Mouse (Mus musculus) liver, embryonic 14.5 days (tissue): ENCODE results near the gene Lamtor2. TPM values are rescaled to one million over a fixed set of nuclear protein-coding genes. Genes with fewer than 3 reads are reported as not detected.
A peak's percentile ranks its signal among the peaks of the same experiment; 100 is the strongest.
"Not testable (repeated sequence)": the region's sequence is repeated elsewhere in the genome, so short reads cannot be mapped to it uniquely, and the experiment has no call there.

ENCODE experiments used
- ATAC-seq: fragments of 200-750 bp; cut with Nextera tagmentation; 2 replicates; pipeline ENCODE4 v1.8.0; 2017; ENCODE audit warnings: moderate number of reproducible peaks, mild to moderate bottlenecking, moderate library complexity; ENCODE audit not compliant: insufficient read depth
- DNase-seq, 3 experiments: peaks; one replicate each; pipeline ENCODE4 v3.0.0-alpha.2; 2012 to 2013; ENCODE audit warnings: low read depth in 3 of 3, low spot score in 3 of 3
- H3K27ac ChIP-seq: fragments of 300-500 bp; sonication (generic); 2 replicates; pipeline ENCODE4 v1.5.1; 2014; ENCODE audit warnings: moderate library complexity, mild to moderate bottlenecking, control low read depth, inconsistent platforms
- H3K27me3 ChIP-seq: fragments of 300-500 bp; sonication (generic); 2 replicates; pipeline ENCODE4 v1.6.1; 2014; ENCODE audit warnings: mild to moderate bottlenecking, low read length, moderate library complexity; ENCODE audit not compliant: control insufficient read depth, insufficient read depth
- H3K36me3 ChIP-seq: fragments of 300-500 bp; sonication (generic); replicated peaks from 2 replicates; pipeline ENCODE4 v1.6.1; 2014; ENCODE audit warnings: low read depth; ENCODE audit not compliant: control insufficient read depth, insufficient read depth
- H3K4me1 ChIP-seq, 2 experiments: fragments of 200-500 bp in 1 of 2; fragments of 300-500 bp in 1 of 2; sonication (generic) in 1 of 2; replicated peaks; 2 replicates each; pipeline ENCODE4 v1.6.1; 2012 to 2014; ENCODE audit warnings: antibody characterized with exemption in 1 of 2, inconsistent platforms in 1 of 2, low read length in 1 of 2; ENCODE audit not compliant: control insufficient read depth in 2 of 2, insufficient read depth in 2 of 2
- H3K4me2 ChIP-seq: fragments of 300-500 bp; sonication (generic); 2 replicates; pipeline ENCODE4 v1.6.1; 2014; ENCODE audit warnings: low read depth, mild to moderate bottlenecking, control low read depth, moderate library complexity
- H3K4me3 ChIP-seq, 2 experiments: fragments of 200-500 bp in 1 of 2; fragments of 300-500 bp in 1 of 2; sonication (generic) in 1 of 2; 2 replicates each; pipeline ENCODE4 v1.5.1; 2012 to 2014; ENCODE audit warnings: low read depth in 2 of 2, low read length in 2 of 2, mild to moderate bottlenecking in 2 of 2, control low read depth in 1 of 2, inconsistent platforms in 1 of 2, moderate library complexity in 1 of 2; ENCODE audit not compliant: insufficient read depth in 1 of 2
- H3K9ac ChIP-seq: fragments of 300-500 bp; sonication (generic); replicated peaks from 2 replicates; pipeline ENCODE4 v1.6.1; 2014; ENCODE audit warnings: mild to moderate bottlenecking, control low read depth, moderate library complexity
- H3K9me3 ChIP-seq: fragments of 300-500 bp; sonication (generic); 2 replicates; pipeline ENCODE4 v1.6.1; 2016; ENCODE audit warnings: low read length, mixed read lengths; ENCODE audit not compliant: control insufficient read depth
- CTCF ChIP-seq: IDR thresholded peaks from 2 replicates; pipeline ENCODE4 v1.5.1; 2016; ENCODE audit warnings: antibody characterized with exemption, low read depth, control low read depth
- EP300 ChIP-seq: IDR thresholded peaks from 2 replicates; pipeline ENCODE4 v1.6.1; 2016; ENCODE audit warnings: antibody characterized with exemption, low read depth
- WGBS: fragments of 180-500 bp; shearing (Covaris S2); extraction: QIAGEN DNeasy Blood & Tissue Kit; methylation state at CpG from one replicate; pipeline ENCODE4 v1.1.7; 2014; ENCODE audit not compliant: insufficient replicate concordance; 5-methylcytosine and 5-hydroxymethylcytosine counted together
- polyA plus RNA-seq, 2 experiments: library from polyadenylated mRNA; depleted of rRNA in 1 of 2; stranded (reverse) in 1 of 2; unstranded in 1 of 2; fragments of >200 nt; fragmentation: Nextera tagmentation in 1 of 2; extraction: Ambion mirVana in 1 of 2; gene quantifications; 2 replicates each; pipeline versions ENCODE4 v1.2.1 to v1.2.3; 2012 to 2014

The Lamtor2 gene
- 63.1 and 73.1 TPM in 2 replicates for polyA plus RNA-seq (2012; rRNA removed)
- 60.5 and 62.0 TPM in 2 replicates for polyA plus RNA-seq (2014; fragmentation: Nextera tagmentation; extraction: Ambion mirVana)

DNA sequence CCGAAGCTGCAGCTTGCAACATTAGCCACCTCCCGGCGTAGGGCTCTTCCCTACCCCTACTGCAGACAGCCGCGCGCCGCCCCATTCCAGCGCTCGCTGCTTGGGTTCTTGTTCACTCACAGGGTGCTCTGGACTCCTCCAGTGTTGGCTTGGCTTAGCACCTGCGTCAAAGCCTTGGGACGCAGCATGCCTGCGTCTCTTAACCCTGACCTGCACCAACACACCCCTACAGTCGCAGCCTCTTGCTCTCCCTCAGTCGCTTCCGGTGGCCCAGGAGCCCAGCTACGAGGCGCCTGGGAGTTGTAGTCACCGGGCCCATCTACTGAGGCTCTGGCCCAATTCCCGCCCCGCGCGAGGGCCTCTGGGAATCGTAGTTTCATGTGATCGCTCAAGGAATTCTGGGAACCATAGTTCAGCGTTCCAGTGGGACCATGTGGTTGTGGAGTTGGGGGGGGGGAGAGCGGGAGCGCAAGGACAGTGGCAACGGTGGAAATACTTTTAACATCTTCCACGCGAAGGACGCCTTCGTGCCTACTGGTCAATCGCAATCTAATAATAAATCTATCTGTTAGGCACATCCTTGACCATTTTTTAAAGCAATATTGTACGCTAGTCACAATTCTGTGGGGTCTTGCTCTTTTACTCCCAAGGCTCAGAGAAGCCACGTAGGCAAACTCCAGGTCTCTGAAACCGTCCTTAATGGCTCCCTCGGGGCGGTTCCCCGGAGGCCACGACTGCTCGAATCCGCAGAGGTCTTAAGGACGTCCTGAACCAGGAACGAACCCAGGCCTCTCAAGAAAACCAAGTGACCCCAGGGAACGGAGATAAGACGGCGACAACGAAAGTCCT is at the start of gene Lamtor2:
TSS of gene Lamtor2 (minus strand) at position 399 of the 849 bp plus-strand sequence.
- peak within 1 kb of the TSS; percentile 88 to 96 for H3K4me3 ChIP-seq
- DNase-seq (peak; percentile 94 to 96 (median 96)), ATAC-seq (peak; percentile 84)
- TF ChIP-seq EP300 (no peak), CTCF (no peak)
- H3K9ac ChIP-seq: peak within 1 kb of the TSS; percentile 87
- no peaks in the 10 kb centered on the region for H3K9me3 ChIP-seq
- H3K4me2 ChIP-seq: peak within 1 kb of the TSS; percentile 96
- under 1% methylated on average over 48 of the region's 48 CpGs for WGBS
- peak within 1 kb of the TSS; percentile 86 for H3K27ac ChIP-seq
- no peaks in the 10 kb centered on the region for H3K27me3 ChIP-seq
- H3K4me1 ChIP-seq: peaks cover 9 to 15% of the 10 kb centered on the region in 2 experiments
- peaks cover 8% of the 10 kb centered on the region for H3K36me3 ChIP-seq

GRCm38 (mm10) chr3:88602466-88602865 is 49.6 kb upstream of the Lamtor2 start:
- no peaks in the 10 kb centered on the region for H3K36me3 ChIP-seq
- no peak for TF ChIP-seq EP300
- no peak for TF ChIP-seq CTCF
- H3K4me2 ChIP-seq: no peak overlapping the region
- no peaks in the 10 kb centered on the region for H3K9me3 ChIP-seq
- 72% methylated on average over 4 of the region's 4 CpGs for WGBS
- no peak for ATAC-seq
- H3K4me1 ChIP-seq: peaks cover 0 to 2% of the 10 kb centered on the region in 2 experiments; a peak in 2 of 4 replicates
- DNase-seq: no peak
- no peak overlapping the region for H3K4me3 ChIP-seq
- no peak overlapping the region for H3K27ac ChIP-seq
- H3K27me3 ChIP-seq: no peaks in the 10 kb centered on the region
- H3K9ac ChIP-seq: no peak overlapping the region

DNA sequence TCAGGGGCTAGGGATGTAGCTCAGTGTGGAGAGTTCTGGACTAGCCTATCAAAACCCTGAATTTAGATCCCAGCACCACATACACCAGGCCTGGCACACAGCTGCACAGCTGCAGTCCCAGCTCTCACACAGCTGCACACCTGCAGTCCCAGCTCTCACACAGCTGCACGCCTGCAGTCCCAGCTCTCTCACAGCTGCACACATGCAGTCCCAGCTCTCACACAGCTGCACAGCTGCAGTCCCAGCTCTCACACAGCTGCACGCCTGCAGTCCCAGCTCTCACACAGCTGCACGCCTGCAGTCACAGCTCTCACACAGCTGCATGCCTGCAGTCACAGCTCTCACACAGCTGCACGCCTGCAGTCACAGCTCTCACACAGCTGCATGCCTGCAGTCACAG is 43.7 kb upstream of the Lamtor2 start:
- not testable (repeated sequence) for H3K9ac ChIP-seq, H3K36me3 ChIP-seq, H3K27me3 ChIP-seq, H3K4me3 ChIP-seq, ATAC-seq, H3K9me3 ChIP-seq, H3K4me2 ChIP-seq, DNase-seq, H3K27ac ChIP-seq
- peaks cover 0 to 13% of the 10 kb centered on the region in 2 experiments; a peak in 3 of 4 replicates for H3K4me1 ChIP-seq
- WGBS: 54% methylated on average over 4 of the region's 4 CpGs

GRCm38 (mm10) chr3:88593893-88594580 is 41.2 kb upstream of the Lamtor2 start:
- ATAC-seq (no peak), DNase-seq (no peak)
- no peaks in the 10 kb centered on the region for H3K27me3 ChIP-seq
- no peaks in the 10 kb centered on the region for H3K36me3 ChIP-seq
- no peak overlapping the region for H3K27ac ChIP-seq
- no peak overlapping the region for H3K4me3 ChIP-seq
- no peaks in the 10 kb centered on the region for H3K9me3 ChIP-seq
- TF ChIP-seq CTCF (no peak), EP300 (no peak)
- H3K4me2 ChIP-seq: no peak overlapping the region
- no peak overlapping the region for H3K9ac ChIP-seq
- 52% methylated on average over 10 of the region's 10 CpGs for WGBS
- peaks cover 0 to 13% of the 10 kb centered on the region in 2 experiments; a peak in 3 of 4 replicates for H3K4me1 ChIP-seq

DNA sequence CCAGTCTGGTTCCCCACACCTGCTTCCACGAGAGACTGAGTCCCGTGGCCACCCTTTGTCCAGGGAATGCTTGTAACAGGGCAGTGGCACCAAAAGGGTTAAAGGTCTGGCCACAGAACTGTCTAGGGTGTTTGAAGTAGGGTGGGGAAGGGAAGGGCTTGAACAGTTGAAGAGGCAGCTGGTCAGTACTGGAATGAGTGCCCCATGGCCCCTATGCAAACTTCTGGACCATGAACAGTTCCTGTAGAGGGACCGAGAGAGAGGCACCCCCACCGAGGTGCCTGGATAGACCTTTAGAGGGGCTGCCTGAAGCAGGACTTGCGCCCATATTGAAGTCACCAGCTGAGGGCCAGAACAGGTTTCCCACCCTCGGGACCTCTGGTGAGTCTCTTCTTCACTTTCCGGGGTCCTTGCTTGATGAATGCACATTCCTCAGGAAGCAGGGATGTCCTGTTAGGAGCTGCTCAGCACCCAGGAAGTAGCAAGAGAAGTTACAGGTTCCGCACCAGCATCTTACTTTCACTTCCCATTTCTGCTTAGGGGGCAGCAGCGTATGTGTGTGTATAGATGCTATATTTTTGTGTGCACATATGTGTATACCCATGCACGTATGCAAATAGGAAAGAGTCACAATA is 40.2 kb upstream of the Lamtor2 start:
- Histone ChIP-seq H3K9me3 (no peaks in the 10 kb centered on the region), H3K4me2 (peak overlapping the region; percentile 36), H3K4me1 (peaks cover 0 to 13% of the 10 kb centered on the region in 2 experiments; a peak in 3 of 4 replicates), H3K27me3 (no peaks in the 10 kb centered on the region), H3K9ac (no peak overlapping the region), H3K36me3 (peaks cover 5% of the 10 kb centered on the region), H3K4me3 (no peak overlapping the region), H3K27ac (no peak overlapping the region)
- ATAC-seq (no peak), DNase-seq (no peak)
- TF ChIP-seq CTCF (no peak), EP300 (no peak)
- WGBS: 32% methylated on average over 10 of the region's 10 CpGs
